Mouse (Mus musculus) heart, postnatal 10 days (tissue): ENCODE data around the gene Fzd5. TPM values are rescaled to one million over a fixed set of nuclear protein-coding genes. Genes with fewer than 3 reads are reported as not detected.
A peak's percentile ranks its signal among the peaks of the same experiment; 100 is the strongest.

ENCODE experiments used
- DNase-seq, 2 experiments: peaks; one replicate each; pipeline ENCODE4 v3.0.0; 2021
- intact Hi-C: fragments of 180-260 bp; cut with DNase I; formaldehyde crosslinking; loops from one replicate; pipeline ENCODE4 v1.15.1; 2025
- total RNA-seq, 2 experiments: library from RNA; stranded (reverse); gene quantifications; 2 replicates each; pipeline ENCODE4 v1.2.3; 2021

The Fzd5 gene
- 1 to 10 TPM; 6.4 to 7.9 TPM for total RNA-seq

GRCm38 (mm10) chr1:64737502-64738179, at the start of gene Fzd5:
TSS of gene Fzd5 (minus strand) at chr1:64737751.
- intact Hi-C loops = loop anchor here (2.0 to 10.0 kb wide), 2 partner anchors 55 to 447 kb away; partner anchors contain the start of genes Idh1 and Pikfyve
- DNase-seq = peak; percentile 94 to 96

- intact Hi-C loops = no loop called here
- no peak for DNase-seq
These were observed 42.3 kb upstream of the Fzd5 start for GRCm38 (mm10) chr1:64779863-64780262.

GRCm38 (mm10) chr1:64779415-64779814, 41.9 kb upstream of the Fzd5 start:
- DNase-seq = no peak
- intact Hi-C loops = no loop called here

GRCm38 (mm10) chr1:64773305-64773704, 35.8 kb upstream of the Fzd5 start:
- DNase-seq = no peak
- intact Hi-C loops = no loop called here

- intact Hi-C loops = no loop called here
- no peak for DNase-seq
These were observed 32.6 kb upstream of the Fzd5 start for GRCm38 (mm10) chr1:64770169-64770568.

GRCm38 (mm10) chr1:64761646-64762045, 24.1 kb upstream of the Fzd5 start:
- no peak for DNase-seq
- intact Hi-C loops = no loop called here

GRCm38 (mm10) chr1:64757766-64758165, 20.2 kb upstream of the Fzd5 start:
- intact Hi-C loops = no loop called here
- peak; percentile 32 to 50 for DNase-seq

- DNase-seq = peak; percentile 43 to 44
- intact Hi-C loops = no loop called here
These were observed 19.7 kb upstream of the Fzd5 start for GRCm38 (mm10) chr1:64757254-64757653.

GRCm38 (mm10) chr1:64756640-64757030, 19.1 kb upstream of the Fzd5 start:
- peak; percentile 33 to 36 for DNase-seq

GRCm38 (mm10) chr1:64755971-64756639, 18.6 kb upstream of the Fzd5 start:
- no peak for DNase-seq
- intact Hi-C loops = no loop called here

More at GRCm38 (mm10) chr1:64756640-64757030, 19.1 kb upstream of the Fzd5 start:
- intact Hi-C loops = no loop called here

- intact Hi-C loops = no loop called here
- no peak for DNase-seq
These were observed 17.1 kb upstream of the Fzd5 start for GRCm38 (mm10) chr1:64754658-64755057.

- intact Hi-C loops = no loop called here
- no peak for DNase-seq
These were observed 16.1 kb upstream of the Fzd5 start for GRCm38 (mm10) chr1:64753668-64754067.

GRCm38 (mm10) chr1:64753109-64753508, 15.6 kb upstream of the Fzd5 start:
- intact Hi-C loops = no loop called here
- DNase-seq = peak; percentile 64

GRCm38 (mm10) chr1:64744616-64745015, 7.1 kb upstream of the Fzd5 start:
- intact Hi-C loops = no loop called here
- DNase-seq = no peak

GRCm38 (mm10) chr1:64742741-64743408, 5.3 kb upstream of the Fzd5 start:
- intact Hi-C loops = no loop called here
- no peak for DNase-seq

GRCm38 (mm10) chr1:64738661-64739082, 1.1 kb upstream of the Fzd5 start:
- intact Hi-C loops = loop anchor here (2.0 to 10.0 kb wide), 2 partner anchors 54 to 446 kb away; partner anchors contain the start of genes Idh1 and Pikfyve
- peak; percentile 61 to 70 for DNase-seq

- DNase-seq = no peak
- intact Hi-C loops = loop anchor here (2.0 to 10.0 kb wide), 2 partner anchors 55 to 447 kb away; partner anchors contain the start of genes Idh1 and Pikfyve
These were observed 617 bp upstream of the Fzd5 start for GRCm38 (mm10) chr1:64738180-64738555.

- intact Hi-C loops = loop anchor here (1.0 to 10.0 kb wide), 2 partner anchors 181 to 448 kb away; partner anchors contain the start of genes Idh1 and Pikfyve
- DNase-seq = peak; percentile 41 to 57
These were observed 660 bp downstream of the Fzd5 start for GRCm38 (mm10) chr1:64736681-64737501.

- intact Hi-C loops = loop anchor here (1.0 to 10.0 kb wide), 2 partner anchors 182 to 449 kb away; partner anchors contain the start of genes Idh1 and Pikfyve
- peak; percentile 58 to 60 for DNase-seq
These were observed 1.5 kb downstream of the Fzd5 start for GRCm38 (mm10) chr1:64735781-64736680.
